Mouse (Mus musculus): ENCODE measurements around the gene Ube2ql1. TPM values are rescaled to one million over a fixed set of nuclear protein-coding genes. Genes with fewer than 3 reads are reported as not detected.

The Ube2ql1 gene
- polyA plus RNA-seq, 1 experiment, result 0.82 TPM

DNA sequence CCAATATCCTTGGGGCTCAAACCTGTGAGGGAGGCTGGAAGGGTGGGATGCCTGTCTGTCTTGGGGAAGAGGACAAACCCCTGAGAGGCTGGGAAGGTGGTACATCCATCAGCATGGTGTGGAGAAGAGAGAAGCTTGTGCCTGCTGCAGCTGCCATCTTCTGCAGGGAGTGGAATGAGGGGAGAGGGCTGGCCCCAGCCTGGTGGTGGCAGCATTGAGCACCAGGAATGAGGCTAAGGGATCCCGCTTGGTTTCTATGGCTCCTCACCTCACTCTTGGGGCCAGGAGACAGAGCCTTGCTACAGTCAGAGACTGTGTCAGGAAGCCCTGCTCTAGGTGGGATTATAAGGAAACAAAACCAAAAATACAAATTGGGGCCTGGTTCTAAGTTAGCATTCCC lies 52.7 kb downstream of the Ube2ql1 start:
- H3K4me1 ChIP-seq (ENCODE audit: control insufficient read depth, insufficient read depth, insufficient read length, low read length), result no peaks in the 10 kb centered on the region
- H3K27ac ChIP-seq (ENCODE audit: insufficient read depth, low read depth, low read length), result no peak overlapping the region
- no peak overlapping the region for H3K4me3 ChIP-seq (ENCODE audit: low read depth, low read length)
- no peaks in the 10 kb centered on the region for H3K36me3 ChIP-seq (ENCODE audit: control insufficient read depth, insufficient read depth, low read length)
- TF ChIP-seq POLR2A (IDR thresholded peaks at IDR 0.05; ENCODE audit: low read depth, low read length) (no peak), CTCF (IDR thresholded peaks at IDR 0.05; ENCODE audit: extremely low read depth, insufficient read length, insufficient replicate concordance, low read depth, low read length) (no peak)
- no peaks in the 10 kb centered on the region; the same call in 1 of the 2 replicates for H3K27me3 ChIP-seq (ENCODE audit: control insufficient read depth, insufficient read depth, low read length)
- WGBS, result 26% methylated on average over 1 of the region's 1 CpGs

DNA sequence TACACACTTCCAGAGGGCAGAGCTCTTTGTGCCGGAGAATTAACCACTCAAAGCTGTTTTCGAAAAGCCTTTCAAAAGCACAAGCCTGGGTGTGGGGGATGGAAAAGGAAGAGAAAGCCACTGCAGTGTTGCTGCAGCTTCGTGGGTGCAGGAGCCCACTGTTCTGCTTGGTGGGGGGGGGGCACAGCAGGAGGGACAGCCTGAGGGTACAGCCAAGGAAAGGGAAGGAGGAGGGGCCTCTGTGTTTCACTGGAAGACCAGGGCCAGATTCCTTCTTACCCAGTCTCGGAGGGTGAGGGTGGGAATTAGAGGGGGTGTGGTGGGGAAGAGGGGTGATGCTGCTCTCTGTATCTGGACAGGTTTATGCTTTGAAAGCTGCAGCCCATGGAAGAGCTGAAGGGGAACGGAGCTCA lies 54.3 kb downstream of the Ube2ql1 start:
- Histone ChIP-seq H3K4me3 (ENCODE audit: low read depth, low read length) (no peak overlapping the region), H3K4me1 (ENCODE audit: control insufficient read depth, insufficient read depth, insufficient read length, low read length) (no peaks in the 10 kb centered on the region), H3K36me3 (ENCODE audit: control insufficient read depth, insufficient read depth, low read length) (no peaks in the 10 kb centered on the region), H3K27ac (ENCODE audit: insufficient read depth, low read depth, low read length) (no peak overlapping the region), H3K27me3 (ENCODE audit: control insufficient read depth, insufficient read depth, low read length) (no peaks in the 10 kb centered on the region)
- TF ChIP-seq CTCF (IDR thresholded peaks at IDR 0.05; ENCODE audit: extremely low read depth, insufficient read length, insufficient replicate concordance, low read depth, low read length) (no peak), POLR2A (IDR thresholded peaks at IDR 0.05; ENCODE audit: low read depth, low read length) (no peak)
- WGBS, result 49% methylated on average over 5 of the region's 5 CpGs

- Histone ChIP-seq H3K4me1 (ENCODE audit: control insufficient read depth, insufficient read depth, insufficient read length, low read length) (no peaks in the 10 kb centered on the region), H3K36me3 (ENCODE audit: control insufficient read depth, insufficient read depth, low read length) (no peaks in the 10 kb centered on the region), H3K27ac (ENCODE audit: insufficient read depth, low read depth, low read length) (no peak overlapping the region), H3K4me3 (ENCODE audit: low read depth, low read length) (no peak overlapping the region), H3K27me3 (ENCODE audit: control insufficient read depth, insufficient read depth, low read length) (no peaks in the 10 kb centered on the region)
- no peak for TF ChIP-seq POLR2A (IDR thresholded peaks at IDR 0.05; ENCODE audit: low read depth, low read length)
- no peak for TF ChIP-seq CTCF (IDR thresholded peaks at IDR 0.05; ENCODE audit: extremely low read depth, insufficient read length, insufficient replicate concordance, low read depth, low read length)
- WGBS, result 50% methylated on average over 10 of the region's 10 CpGs
Observed at GRCm38 (mm10) chr13:69673921-69674618, 65.6 kb downstream of the Ube2ql1 start.

- Histone ChIP-seq H3K4me3 (ENCODE audit: low read depth, low read length) (no peak overlapping the region), H3K36me3 (ENCODE audit: control insufficient read depth, insufficient read depth, low read length) (no peaks in the 10 kb centered on the region), H3K4me1 (ENCODE audit: control insufficient read depth, insufficient read depth, insufficient read length, low read length) (no peaks in the 10 kb centered on the region), H3K27me3 (ENCODE audit: control insufficient read depth, insufficient read depth, low read length) (no peaks in the 10 kb centered on the region), H3K27ac (ENCODE audit: insufficient read depth, low read depth, low read length) (no peak overlapping the region)
- 80% methylated on average over 5 of the region's 5 CpGs for WGBS
- TF ChIP-seq CTCF (IDR thresholded peaks at IDR 0.05; ENCODE audit: extremely low read depth, insufficient read length, insufficient replicate concordance, low read depth, low read length) (no peak), POLR2A (IDR thresholded peaks at IDR 0.05; ENCODE audit: low read depth, low read length) (no peak)
Observed at GRCm38 (mm10) chr13:69673197-69673920, 66.3 kb downstream of the Ube2ql1 start.

DNA sequence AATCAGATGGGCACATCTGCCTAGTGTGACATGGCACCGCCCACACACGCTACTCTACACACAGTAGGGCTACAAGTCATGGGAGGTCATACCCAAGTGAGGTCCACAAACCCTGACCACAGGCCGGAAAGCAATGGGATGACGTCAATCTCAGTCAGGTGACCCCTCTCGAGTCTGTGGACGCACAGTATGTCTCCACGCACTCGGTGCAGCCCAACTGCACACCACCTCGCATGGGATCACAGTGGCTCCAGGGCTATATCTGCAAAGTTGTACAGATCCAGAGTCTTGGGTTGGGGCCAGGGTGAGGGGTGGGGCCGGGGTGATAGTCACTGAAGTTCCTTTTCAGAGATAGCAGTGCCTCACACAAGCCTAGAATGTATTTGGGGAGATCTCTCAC lies 67.1 kb downstream of the Ube2ql1 start:
- no peaks in the 10 kb centered on the region for H3K36me3 ChIP-seq (ENCODE audit: control insufficient read depth, insufficient read depth, low read length)
- no peaks in the 10 kb centered on the region for H3K4me1 ChIP-seq (ENCODE audit: control insufficient read depth, insufficient read depth, insufficient read length, low read length)
- 85% methylated on average over 10 of the region's 10 CpGs for WGBS
- H3K27ac ChIP-seq (ENCODE audit: insufficient read depth, low read depth, low read length), result no peak overlapping the region
- H3K27me3 ChIP-seq (ENCODE audit: control insufficient read depth, insufficient read depth, low read length), result no peaks in the 10 kb centered on the region
- no peak overlapping the region for H3K4me3 ChIP-seq (ENCODE audit: low read depth, low read length)
- TF ChIP-seq POLR2A (IDR thresholded peaks at IDR 0.05; ENCODE audit: low read depth, low read length) (no peak), CTCF (IDR thresholded peaks at IDR 0.05; ENCODE audit: extremely low read depth, insufficient read length, insufficient replicate concordance, low read depth, low read length) (no peak)

DNA sequence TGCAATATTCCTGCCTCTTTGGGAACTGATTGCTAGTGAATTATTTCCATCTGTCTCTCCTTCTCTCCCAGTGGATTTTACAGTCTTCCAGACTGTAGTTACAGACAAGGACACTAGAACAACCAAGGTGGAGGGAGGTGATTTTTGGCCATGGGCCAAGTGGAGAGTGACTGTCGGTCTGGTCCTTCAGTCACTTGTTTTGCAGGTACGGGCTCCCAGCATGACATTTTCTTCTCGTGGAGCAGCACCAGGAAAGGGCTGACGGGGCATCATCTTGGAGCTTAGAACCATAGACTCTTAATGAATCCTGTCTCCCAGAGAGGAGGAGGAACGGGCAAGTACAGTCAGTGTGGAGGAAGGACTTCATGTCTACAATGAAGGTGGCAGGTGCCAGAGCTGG lies 67.6 kb downstream of the Ube2ql1 start:
- Histone ChIP-seq H3K4me1 (ENCODE audit: control insufficient read depth, insufficient read depth, insufficient read length, low read length) (no peaks in the 10 kb centered on the region), H3K27me3 (ENCODE audit: control insufficient read depth, insufficient read depth, low read length) (no peaks in the 10 kb centered on the region), H3K36me3 (ENCODE audit: control insufficient read depth, insufficient read depth, low read length) (no peaks in the 10 kb centered on the region), H3K4me3 (ENCODE audit: low read depth, low read length) (no peak overlapping the region), H3K27ac (ENCODE audit: insufficient read depth, low read depth, low read length) (no peak overlapping the region)
- no peak for TF ChIP-seq POLR2A (IDR thresholded peaks at IDR 0.05; ENCODE audit: low read depth, low read length)
- no peak for TF ChIP-seq CTCF (IDR thresholded peaks at IDR 0.05; ENCODE audit: extremely low read depth, insufficient read length, insufficient replicate concordance, low read depth, low read length)
- 70% methylated on average over 5 of the region's 5 CpGs for WGBS

DNA sequence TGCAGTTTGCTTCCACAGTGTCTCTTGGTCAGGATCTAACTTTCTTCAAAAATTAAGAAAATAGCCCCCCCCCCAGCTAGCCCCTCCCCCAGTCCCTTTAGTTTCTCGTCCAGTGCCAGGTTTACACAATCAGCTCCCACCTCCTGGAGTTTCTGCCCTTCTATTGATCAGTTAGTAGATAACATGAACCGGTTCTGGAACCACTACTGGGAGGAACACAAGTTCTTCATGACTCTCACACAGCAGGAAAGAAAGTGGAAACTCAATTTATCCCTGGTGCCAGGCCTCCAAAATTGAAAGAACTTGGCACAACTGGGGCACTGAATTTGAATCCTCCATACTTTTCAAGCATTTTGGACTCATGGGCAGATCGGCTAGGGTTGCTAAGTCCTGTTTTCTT lies 85.2 kb downstream of the Ube2ql1 start:
- Histone ChIP-seq H3K27ac (ENCODE audit: insufficient read depth, low read depth, low read length) (no peak overlapping the region), H3K27me3 (ENCODE audit: control insufficient read depth, insufficient read depth, low read length) (no peaks in the 10 kb centered on the region), H3K4me3 (ENCODE audit: low read depth, low read length) (no peak overlapping the region), H3K4me1 (ENCODE audit: control insufficient read depth, insufficient read depth, insufficient read length, low read length) (no peaks in the 10 kb centered on the region), H3K36me3 (ENCODE audit: control insufficient read depth, insufficient read depth, low read length) (no peaks in the 10 kb centered on the region)
- TF ChIP-seq CTCF (IDR thresholded peaks at IDR 0.05; ENCODE audit: extremely low read depth, insufficient read length, insufficient replicate concordance, low read depth, low read length) (no peak), POLR2A (IDR thresholded peaks at IDR 0.05; ENCODE audit: low read depth, low read length) (no peak)
- 43% methylated on average over 3 of the region's 3 CpGs for WGBS

Other genes starting within 250 kb of the Ube2ql1 start
- gene Nsun2, start 206.1 kb downstream of the Ube2ql1 start, polyA plus RNA-seq (2012; rRNA removed), result 21.4 and 26.6 TPM in 2 replicates
- gene Tent4a, start 205.3 kb downstream of the Ube2ql1 start, polyA plus RNA-seq (2012; rRNA removed), result 5.3 and 9.4 TPM in 2 replicates
- gene Srd5a1, start 128.4 kb downstream of the Ube2ql1 start, polyA plus RNA-seq (2012; rRNA removed), result 5.5 and 20.9 TPM in 2 replicates
- gene Med10, start 62.5 kb upstream of the Ube2ql1 start, polyA plus RNA-seq (2012; rRNA removed), result 10.2 and 19.1 TPM in 2 replicates